Mouse (Mus musculus): Measurements from ENCODE around the gene Cox16. TPM values are rescaled to one million over a fixed set of nuclear protein-coding genes. Genes with fewer than 3 reads are reported as not detected.
"Not testable (repeated sequence)": the region's sequence is repeated elsewhere in the genome, so short reads cannot be mapped to it uniquely, and the experiment has no call there.

The Cox16 gene
- 10 to 100 TPM; 34.5 to 35.2 TPM for total RNA-seq (2021)

- DNase-seq (ENCODE audit: extremely low spot score in 1 of 2, low spot score in 1 of 2) = peak; percentile 70 to 77
Measured at GRCm38 (mm10) chr12:81484727-81485191, at the start of gene Cox16. Gene Cox16, minus strand, starts transcription at chr12:81485127.

- DNase-seq (ENCODE audit: extremely low spot score in 1 of 2, low spot score in 1 of 2) = no peak
Measured at GRCm38 (mm10) chr12:81533029-81533419, 48.1 kb upstream of the Cox16 start.

DNA sequence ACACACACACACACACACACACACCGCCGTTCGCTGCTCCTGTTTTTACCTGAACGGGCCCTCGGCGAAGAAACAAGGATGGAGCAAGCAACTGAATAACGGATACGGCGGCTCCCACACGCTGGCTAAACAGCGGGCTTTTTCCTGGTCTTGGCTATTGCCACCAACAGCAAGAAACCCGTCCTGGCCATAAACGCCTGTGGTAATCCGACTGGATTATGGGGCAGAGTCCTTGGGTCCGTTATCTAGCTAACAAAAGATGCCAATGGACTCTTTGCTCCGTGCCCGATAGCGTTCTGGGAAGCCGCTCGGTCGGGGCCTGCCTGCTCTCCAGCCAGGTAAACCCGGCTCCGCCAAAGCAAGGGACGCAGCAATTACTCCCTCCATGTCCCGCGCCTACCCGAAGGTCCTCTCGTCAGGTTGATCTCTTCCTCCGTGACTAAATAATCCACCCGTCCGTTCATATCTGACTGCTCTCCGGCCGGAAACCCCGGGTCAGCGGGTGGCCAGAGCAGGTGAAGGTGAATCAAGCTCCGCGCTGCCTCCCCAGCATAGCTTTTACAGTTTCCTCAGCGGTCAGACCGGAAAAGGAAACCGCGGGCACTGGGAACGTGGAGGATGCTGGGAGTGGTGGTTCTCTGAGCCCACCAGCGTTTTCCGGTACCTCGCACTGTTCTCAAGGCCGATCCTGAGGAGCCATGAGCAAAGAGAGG is 47.5 kb upstream of the Cox16 start, which contains the start of the genes Gm20498 and Synj2bp:
TSS of gene Gm20498 (minus strand) at position 590 of the 713 bp plus-strand sequence.
TSS of gene Synj2bp (minus strand) at position 596 of the 713 bp plus-strand sequence.
- DNase-seq (ENCODE audit: extremely low spot score in 1 of 2, low spot score in 1 of 2) = peak; percentile 74

DNA sequence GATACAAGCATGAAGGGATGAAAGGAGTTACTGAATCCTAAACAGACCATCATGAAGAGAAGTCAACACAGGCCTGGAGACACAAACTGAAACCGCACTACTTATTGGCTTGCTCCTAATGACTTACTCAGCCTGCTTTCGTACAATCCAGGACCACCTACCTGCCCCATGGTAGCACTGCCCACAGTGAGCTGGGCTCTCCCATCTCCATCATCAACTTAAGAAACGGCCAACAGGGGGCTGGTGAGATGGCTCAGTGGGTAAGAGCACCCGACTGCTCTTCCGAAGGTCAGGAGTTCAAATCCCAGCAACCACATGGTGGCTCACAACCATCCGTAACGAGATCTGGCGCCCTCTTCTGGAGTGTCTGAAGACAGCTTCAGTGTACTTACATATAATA is 45.7 kb upstream of the Cox16 start:
- not testable (repeated sequence) for DNase-seq (ENCODE audit: extremely low spot score in 1 of 2, low spot score in 1 of 2)

GRCm38 (mm10) chr12:81496906-81497305 is 12.0 kb upstream of the Cox16 start:
- not testable (repeated sequence) for DNase-seq (ENCODE audit: extremely low spot score in 1 of 2, low spot score in 1 of 2)

DNA sequence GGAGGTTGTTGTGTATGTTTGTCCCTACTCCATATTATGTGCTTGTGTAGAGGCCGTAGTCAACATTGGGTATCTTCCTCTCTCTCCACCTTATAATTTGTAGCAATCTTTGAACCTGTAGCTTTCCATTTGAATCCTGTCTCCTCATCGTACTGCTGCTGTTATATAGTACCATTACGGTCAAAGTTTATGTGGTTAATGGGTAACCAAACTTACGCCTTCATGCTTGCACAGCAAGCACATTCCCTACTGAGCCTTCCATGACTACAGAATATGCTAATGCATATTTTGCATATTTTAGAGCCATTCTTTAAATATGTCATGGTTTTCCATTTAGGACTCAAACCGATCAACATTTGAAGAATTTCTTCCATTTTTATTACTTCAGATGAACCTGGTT is 5.6 kb upstream of the Cox16 start:
- DNase-seq (ENCODE audit: extremely low spot score in 1 of 2, low spot score in 1 of 2) = no peak

- peak in 1 of 2 experiments; percentile 7 for DNase-seq (ENCODE audit: extremely low spot score in 1 of 2, low spot score in 1 of 2)
Measured at GRCm38 (mm10) chr12:81485311-81485710, 384 bp upstream of the Cox16 start.

DNA sequence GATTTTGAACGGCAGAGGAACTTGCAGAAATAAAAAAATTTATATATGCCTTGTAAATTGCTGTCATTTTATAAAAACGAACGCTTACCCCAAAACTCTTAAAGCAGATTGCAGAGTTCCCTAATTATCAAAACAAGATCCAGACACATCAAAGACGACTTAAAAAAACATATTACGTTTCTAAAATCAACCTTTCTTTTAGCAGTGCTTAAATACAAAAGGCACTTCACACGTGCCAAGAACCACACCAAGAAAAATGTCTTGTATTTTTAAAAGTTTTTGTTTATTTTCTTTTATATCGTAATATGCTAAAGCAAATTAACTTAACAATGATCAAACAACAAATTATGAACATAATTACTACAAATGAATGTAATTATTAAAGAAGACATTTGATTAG is 715 bp downstream of the Cox16 start:
- DNase-seq (ENCODE audit: extremely low spot score in 1 of 2, low spot score in 1 of 2) = no peak

- DNase-seq (ENCODE audit: extremely low spot score in 1 of 2, low spot score in 1 of 2) = no peak
Measured at GRCm38 (mm10) chr12:81483656-81484055, 1.3 kb downstream of the Cox16 start.

GRCm38 (mm10) chr12:81459051-81459450 is 25.9 kb downstream of the Cox16 start:
- not testable (repeated sequence) for DNase-seq (ENCODE audit: extremely low spot score in 1 of 2, low spot score in 1 of 2)

DNA sequence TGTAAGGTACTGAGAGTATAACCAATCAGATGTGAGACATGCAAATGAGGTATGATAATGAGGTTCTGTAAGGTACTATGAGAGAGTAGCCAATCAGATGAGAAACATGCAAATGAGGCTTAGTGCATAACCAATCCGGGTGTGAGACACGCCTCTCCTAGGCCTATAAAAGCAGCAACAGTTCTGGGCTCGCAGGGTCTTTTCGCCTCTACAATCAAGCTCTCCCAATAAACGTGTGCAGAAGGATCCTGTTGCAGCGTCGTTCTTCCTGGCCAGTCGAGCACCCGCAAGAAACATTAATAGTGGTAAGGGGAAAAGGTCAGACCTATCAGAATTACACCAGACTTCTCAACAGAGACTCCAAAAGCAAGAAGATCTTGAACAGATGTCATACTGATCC is 45.9 kb downstream of the Cox16 start:
- DNase-seq (ENCODE audit: extremely low spot score in 1 of 2, low spot score in 1 of 2) = not testable (repeated sequence)

GRCm38 (mm10) chr12:81434778-81435177 is 50.1 kb downstream of the Cox16 start:
- DNase-seq (ENCODE audit: extremely low spot score in 1 of 2, low spot score in 1 of 2) = not testable (repeated sequence)

DNA sequence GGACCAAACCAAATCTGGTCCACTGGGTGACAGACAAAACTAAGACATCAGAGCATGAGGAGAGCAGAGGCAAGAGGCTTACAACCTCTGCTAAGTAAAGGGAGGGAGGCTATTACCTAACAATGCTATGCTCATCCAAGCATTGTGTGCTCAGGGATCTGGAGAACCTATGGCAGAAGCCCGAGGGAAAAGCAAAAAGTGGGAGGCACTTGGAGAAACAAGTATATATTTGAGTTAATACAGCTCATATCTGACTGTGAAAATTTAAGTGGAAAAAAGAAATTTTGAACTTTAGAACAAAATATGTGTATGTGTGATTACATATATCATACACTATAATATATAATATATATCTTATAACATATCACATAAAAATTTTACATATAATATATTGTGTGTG is 63.1 kb downstream of the Cox16 start, which contains the start of gene Adam4:
TSS of gene Adam4 (minus strand) at position 101 of the 400 bp plus-strand sequence.
- DNase-seq (ENCODE audit: extremely low spot score in 1 of 2, low spot score in 1 of 2) = no peak

GRCm38 (mm10) chr12:81413211-81413610 is 71.7 kb downstream of the Cox16 start:
- no peak for DNase-seq (ENCODE audit: extremely low spot score in 1 of 2, low spot score in 1 of 2)

DNA sequence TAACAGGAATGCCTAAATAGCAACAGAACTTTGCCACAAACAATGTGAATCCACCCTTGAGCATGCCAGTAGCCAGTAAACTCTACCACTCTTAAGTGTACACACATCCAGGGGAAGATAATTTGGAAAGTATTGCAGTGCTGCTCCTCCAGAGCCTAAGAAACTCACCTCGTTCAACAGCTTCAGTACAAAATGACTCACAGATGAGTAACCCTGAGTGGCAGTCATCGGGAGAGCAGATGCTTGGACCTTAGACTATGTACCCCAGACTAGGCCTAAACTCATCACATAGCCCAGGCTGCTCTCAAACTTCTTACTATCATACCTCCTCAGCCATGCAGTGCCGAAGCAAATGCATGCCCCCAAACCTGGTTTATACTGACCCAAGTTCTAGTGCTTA is 76.0 kb downstream of the Cox16 start:
- no peak for DNase-seq (ENCODE audit: extremely low spot score in 1 of 2, low spot score in 1 of 2)

DNA sequence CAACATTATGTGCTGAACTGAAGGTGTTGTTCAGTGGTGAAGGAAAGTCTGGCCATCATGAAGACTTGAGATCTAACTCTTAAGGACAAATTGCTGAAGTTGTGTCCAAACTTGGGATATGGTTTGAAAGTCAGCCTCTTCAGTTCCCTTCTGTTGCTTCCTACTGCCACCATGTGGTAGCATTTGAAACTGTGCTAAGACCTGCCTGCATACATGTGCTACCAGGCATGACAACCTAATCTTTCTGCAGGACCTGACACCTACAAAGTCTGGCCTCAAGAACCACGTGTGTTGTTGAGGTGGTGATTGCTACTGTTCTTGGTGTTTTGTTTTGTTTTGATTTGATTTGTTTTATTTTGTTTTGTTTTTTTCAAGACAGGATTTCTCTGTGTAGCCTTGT is 82.7 kb downstream of the Cox16 start:
- peak; percentile 39 to 75 for DNase-seq (ENCODE audit: extremely low spot score in 1 of 2, low spot score in 1 of 2)

DNA sequence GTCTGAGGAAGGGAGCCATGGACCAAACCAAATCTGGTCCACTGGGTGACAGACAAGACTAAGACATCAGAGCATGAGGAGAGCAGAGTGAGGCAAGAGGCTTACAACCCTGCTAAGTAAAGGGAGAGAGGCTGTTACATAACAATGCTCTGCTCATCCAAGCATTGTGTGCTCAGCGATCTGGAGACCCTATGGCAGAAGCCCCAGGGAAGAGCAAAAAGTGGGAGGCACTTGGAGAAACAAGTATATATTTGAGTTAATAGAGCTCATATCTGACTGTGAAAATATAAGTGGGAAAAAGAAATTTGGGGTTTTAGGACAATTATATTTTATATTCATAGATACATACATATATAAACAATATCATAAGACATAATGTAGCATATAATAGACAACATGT is 105.6 kb downstream of the Cox16 start, which contains the start of gene Gm4787:
TSS of gene Gm4787 (minus strand) at position 101 of the 400 bp plus-strand sequence.
- not testable (repeated sequence) for DNase-seq (ENCODE audit: extremely low spot score in 1 of 2, low spot score in 1 of 2)

GRCm38 (mm10) chr12:81333841-81334240 is 151.1 kb downstream of the Cox16 start:
- no peak for DNase-seq (ENCODE audit: extremely low spot score in 1 of 2, low spot score in 1 of 2)

DNA sequence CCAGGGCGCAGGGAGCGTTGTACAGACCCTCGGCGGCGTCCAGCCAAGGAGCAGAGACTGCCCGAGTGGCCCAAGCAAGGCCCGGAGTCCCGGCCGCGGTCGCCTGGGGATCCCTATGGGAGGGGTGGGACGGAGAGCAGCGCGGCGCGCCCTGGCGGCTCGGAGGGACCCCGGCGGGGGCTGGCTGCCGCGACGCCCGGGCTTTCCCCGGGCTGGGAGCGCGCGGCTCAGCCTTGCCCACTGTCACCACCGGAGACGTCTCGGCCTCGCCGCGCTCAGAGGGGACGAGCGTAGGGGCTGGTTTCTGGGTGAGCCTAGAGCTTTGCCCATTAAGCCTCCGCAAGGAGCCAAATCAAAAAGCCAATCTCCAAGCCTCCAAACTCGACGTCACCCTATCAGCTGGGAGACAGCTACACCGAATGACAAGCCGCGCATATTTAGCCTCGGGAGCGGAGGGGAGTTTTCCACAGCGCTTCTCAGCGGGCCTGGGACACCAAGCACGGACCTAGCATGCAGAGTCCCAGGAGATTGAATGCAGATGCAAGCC is 152.0 kb downstream of the Cox16 start, which contains the start of gene Slc8a3:
TSS of gene Slc8a3 (minus strand) at position 306 of the 547 bp plus-strand sequence.
- DNase-seq (ENCODE audit: extremely low spot score in 1 of 2, low spot score in 1 of 2) = peak; percentile 38 to 42

DNA sequence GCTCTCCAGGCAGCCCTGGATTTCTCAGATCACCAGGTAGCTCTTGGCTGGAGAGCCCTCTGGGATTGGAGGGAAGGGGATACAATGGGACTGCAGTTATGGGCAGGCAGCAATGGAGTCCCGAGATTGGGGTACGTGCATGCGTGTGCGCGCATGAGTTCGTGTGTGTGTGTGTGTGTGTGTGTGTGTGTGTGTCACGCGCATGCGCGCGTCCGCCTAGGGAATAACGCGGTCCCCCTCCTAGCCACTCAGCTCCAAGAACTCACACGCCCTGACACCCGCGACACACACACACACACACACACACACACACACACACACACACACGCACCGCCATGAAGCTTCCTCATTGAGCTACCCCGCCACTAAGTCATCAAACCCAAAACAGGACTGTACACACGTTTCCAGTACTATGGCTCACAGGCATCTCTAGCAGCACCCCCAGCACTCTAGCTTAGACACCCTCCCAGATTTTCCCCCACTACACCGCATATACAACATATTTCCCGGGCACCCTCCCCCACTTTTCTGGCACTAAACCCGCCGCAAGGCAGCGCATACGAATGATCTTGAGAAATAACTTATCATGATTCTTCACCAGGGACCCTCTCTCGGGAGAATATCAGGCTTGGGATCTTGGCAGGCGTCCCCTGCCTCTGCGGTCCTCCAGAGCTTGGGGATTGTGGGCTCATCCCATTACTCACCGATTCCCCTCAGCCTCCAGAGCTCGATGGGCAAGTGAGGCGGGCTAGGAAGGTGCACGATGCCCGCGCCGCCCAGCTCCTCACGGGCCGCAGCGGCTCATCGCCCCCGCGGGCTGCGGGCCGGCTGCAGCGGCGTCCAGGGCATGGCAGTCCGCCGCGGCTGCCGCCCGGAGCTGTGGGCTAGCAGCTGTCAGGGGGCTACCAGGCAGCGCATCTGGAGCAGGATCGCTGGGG is 152.7 kb downstream of the Cox16 start:
- DNase-seq (ENCODE audit: extremely low spot score in 1 of 2, low spot score in 1 of 2) = peak; percentile 45 to 54

Data from layer of hippocampus, postnatal 25 days (tissue).